Mouse (Mus musculus): ENCODE data around the gene Tspan11.

Tspan11 gene

DNA sequence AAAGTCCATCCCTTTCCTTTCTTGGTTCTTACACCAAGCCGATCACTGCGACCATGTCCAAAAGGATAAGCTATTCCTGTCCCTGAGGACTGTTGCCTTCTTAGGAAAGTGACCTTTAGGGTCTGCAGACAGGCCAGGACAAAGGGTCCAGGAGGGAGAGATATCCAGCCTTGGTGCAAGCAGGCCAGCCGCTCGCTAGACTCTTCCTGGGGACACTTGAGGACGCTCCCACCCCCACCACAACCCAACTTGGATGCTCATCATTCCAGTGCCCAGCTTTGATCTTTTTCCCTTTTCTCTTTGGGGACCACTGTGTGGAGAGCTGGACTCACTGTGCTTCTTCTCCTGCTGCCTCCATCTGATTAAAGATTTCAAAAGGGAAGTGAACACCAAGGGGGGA, 41.3 kb downstream of the Tspan11 start:
- in situ Hi-C loops (cut with MboI; ENCODE audit: low sequenced_read_pairs) = no loop called here

DNA sequence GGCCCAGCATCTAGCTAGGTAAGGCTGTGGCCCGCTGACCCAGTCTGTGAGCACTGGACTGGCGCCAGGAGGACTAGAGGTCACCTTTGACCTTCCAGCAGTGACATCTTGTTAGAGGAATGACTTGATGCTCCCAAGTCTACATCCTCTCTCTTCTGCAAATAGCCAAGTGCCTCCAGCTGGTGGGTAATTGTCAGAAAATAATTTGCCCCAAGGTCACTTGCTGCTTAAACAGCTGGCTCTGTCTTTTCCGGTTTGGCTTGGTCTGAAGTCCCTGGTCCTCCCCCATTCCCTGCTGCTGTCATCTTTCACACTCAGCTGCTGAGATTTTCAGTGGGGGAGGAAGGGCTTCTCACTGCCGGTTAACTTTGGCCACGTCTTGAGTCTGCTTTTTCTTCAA, 45.3 kb downstream of the Tspan11 start:
- in situ Hi-C loops (cut with MboI; ENCODE audit: low sequenced_read_pairs) = no loop called here

- in situ Hi-C loops (cut with MboI; ENCODE audit: low sequenced_read_pairs) = no loop called here
Observed at GRCm38 (mm10) chr6:127933841-127934240, 46.5 kb downstream of the Tspan11 start.

GRCm38 (mm10) chr6:127935105-127935504, 47.7 kb downstream of the Tspan11 start:
- in situ Hi-C loops (cut with MboI; ENCODE audit: low sequenced_read_pairs) = no loop called here

DNA sequence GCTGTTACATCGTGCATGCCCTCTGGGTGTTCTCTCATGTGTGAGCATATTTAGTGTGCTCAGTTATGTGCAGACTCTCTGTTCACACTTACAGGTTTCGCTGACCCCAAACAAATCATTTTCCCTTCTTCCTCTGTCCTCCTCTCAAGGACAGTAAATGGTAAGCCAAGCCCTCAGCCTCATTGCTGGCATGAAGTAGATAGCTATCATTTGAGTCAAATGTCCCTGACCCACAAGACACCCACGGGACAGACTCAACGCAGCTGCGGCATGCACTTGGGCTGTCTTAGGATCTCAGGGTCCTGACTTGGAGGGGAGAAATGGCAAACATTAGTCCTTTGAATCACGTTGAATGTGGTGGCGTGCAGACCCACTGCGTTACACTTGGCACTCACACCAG, 55.0 kb downstream of the Tspan11 start:
- in situ Hi-C loops (cut with MboI; ENCODE audit: low sequenced_read_pairs) = no loop called here

- in situ Hi-C loops (cut with MboI; ENCODE audit: low sequenced_read_pairs) = no loop called here
Observed at GRCm38 (mm10) chr6:127945725-127946124, 58.3 kb downstream of the Tspan11 start.

GRCm38 (mm10) chr6:127948656-127949055, 61.3 kb downstream of the Tspan11 start:
- in situ Hi-C loops (cut with MboI; ENCODE audit: low sequenced_read_pairs) = no loop called here

- in situ Hi-C loops (cut with MboI; ENCODE audit: low sequenced_read_pairs) = no loop called here
Observed at GRCm38 (mm10) chr6:127949885-127950284, 62.5 kb downstream of the Tspan11 start.

GRCm38 (mm10) chr6:127953071-127953470, 65.7 kb downstream of the Tspan11 start:
- in situ Hi-C loops (cut with MboI; ENCODE audit: low sequenced_read_pairs) = no loop called here

DNA sequence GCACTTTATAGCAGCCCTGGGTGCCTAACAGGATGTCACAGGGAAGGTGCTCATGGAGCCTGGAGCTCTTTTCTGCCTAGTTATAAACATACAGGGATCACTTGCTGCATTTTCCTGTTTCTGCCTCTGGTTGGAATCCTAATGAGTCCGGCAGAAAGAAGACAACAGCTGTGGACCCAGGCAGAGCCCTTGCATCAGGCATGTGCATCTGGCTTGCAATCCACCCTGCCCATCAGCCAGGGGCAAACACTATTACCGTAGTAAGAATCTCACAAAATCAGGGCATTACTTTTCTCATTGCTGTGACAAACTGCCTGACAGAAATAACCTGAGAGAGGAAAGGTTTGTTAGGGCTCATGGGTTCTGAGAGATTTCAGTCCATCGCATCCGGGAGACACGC, 68.8 kb downstream of the Tspan11 start:
- in situ Hi-C loops (cut with MboI; ENCODE audit: low sequenced_read_pairs) = no loop called here

DNA sequence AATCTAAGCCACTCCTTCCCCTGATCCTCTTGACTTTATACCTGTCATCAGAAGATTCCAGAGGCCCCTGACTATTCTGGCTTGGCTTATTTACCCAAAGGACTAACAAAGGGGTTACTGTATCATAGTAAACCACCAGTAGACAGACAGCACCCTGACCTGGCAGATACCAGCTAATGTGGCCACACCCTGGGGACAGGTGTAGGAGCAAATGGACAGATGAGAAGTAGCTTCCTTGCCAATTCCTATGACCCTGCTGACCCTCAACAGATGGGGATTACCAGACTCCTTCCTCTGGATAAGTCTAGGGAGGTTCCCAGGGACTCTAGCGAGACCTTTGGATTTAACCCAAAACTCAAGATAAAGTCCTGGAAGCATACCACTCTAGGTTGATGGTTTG, 72.8 kb downstream of the Tspan11 start:
- in situ Hi-C loops (cut with MboI; ENCODE audit: low sequenced_read_pairs) = no loop called here

DNA sequence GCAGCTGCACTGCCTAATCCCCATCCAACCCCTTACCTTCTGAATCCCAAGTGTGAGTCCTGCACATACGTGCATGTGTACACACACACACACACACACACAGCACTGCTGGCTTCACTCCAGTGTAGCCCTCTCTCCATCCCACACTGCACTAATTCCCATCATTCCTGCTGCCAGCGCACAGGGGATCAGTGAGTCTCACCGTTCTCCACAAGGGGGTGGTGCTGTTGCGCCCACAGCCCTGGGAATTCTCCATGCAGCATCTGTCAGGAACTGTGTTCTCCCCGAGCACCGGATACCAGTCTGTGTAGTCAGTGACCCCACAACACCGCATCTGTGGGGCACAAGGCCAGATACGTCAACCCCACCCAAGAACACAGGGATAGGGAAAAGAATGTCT, 78.1 kb downstream of the Tspan11 start:
- in situ Hi-C loops (cut with MboI; ENCODE audit: low sequenced_read_pairs) = no loop called here

DNA sequence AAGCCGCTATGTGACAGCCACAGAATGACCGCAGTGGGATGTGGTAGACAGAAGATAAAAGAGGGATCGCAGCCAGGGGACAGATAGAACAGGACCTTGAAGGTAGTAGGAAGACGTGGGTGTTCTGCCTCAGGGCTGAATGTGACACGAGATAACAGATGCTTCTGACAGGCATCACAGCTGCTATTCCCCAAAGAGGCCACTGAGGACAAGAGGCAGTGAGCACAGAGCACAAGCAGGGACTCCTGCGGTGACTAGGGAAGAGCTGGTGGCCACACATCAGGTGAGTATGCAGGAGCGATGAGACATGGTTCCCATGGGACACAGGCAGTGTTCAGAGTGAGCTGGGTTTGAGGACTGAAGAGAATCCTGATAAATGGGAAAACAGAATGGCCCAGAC, 82.3 kb downstream of the Tspan11 start:
- in situ Hi-C loops (cut with MboI; ENCODE audit: low sequenced_read_pairs) = no loop called here

DNA sequence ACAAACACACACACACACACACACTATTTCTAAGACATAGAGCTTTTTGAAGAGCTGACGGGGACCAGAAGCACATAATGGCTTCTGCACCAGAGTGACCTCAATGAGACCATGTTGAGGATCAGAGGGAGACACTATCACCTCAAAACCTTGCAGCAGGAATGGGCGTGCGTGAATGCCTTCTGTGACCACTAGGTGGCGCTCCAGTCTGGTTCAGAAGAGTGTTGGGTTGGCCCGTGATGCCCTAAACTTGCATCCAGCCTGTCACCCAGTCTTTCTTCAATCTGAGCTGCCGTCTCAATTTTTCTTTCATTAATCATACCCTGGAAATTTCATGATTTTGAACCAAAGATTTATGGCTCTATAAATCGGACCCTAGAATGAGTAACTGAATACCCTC, 82.7 kb downstream of the Tspan11 start:
- in situ Hi-C loops (cut with MboI; ENCODE audit: low sequenced_read_pairs) = no loop called here

DNA sequence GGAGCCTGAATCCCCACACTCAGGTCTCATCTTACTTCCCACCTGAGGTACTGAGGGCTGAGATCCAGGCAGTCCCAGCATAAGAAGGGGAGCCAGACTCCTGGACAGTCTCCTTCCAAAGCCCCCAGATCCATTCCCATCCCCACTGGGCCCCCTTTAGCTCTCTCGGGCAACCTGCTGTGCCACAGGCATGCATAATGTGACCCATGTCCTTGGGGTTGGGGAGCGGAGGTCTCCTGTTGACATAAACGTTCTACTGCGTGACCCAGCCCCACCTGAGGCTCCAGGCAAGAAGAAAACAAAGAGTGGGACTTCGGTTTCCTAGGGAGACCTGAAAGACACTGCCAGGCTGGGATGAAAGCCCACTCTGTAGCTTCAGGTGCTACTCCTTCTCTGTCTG, 83.5 kb downstream of the Tspan11 start:
- in situ Hi-C loops (cut with MboI; ENCODE audit: low sequenced_read_pairs) = no loop called here

- in situ Hi-C loops (cut with MboI; ENCODE audit: low sequenced_read_pairs) = no loop called here
Observed at GRCm38 (mm10) chr6:127971931-127972330, 84.5 kb downstream of the Tspan11 start.

DNA sequence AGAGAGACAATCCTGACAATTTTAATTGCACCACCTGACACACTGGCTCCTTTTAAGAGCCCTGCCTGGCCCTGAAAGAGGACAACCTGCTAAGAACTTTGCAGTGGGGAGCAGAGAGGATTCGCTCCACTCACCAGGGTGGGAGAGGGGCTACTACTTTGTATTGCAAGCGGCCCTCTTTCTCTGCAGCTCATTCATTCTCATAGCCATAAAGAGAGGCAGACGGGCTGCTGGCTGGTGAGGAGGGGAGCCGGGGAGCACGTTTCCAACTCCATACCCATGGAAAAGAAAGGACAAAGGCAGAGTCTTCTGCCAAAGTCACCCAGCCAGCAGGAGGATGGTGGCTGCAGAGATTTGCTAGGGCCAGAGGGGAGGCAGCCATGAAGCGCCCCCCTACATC, 86.2 kb downstream of the Tspan11 start:
- in situ Hi-C loops (cut with MboI; ENCODE audit: low sequenced_read_pairs) = no loop called here

DNA sequence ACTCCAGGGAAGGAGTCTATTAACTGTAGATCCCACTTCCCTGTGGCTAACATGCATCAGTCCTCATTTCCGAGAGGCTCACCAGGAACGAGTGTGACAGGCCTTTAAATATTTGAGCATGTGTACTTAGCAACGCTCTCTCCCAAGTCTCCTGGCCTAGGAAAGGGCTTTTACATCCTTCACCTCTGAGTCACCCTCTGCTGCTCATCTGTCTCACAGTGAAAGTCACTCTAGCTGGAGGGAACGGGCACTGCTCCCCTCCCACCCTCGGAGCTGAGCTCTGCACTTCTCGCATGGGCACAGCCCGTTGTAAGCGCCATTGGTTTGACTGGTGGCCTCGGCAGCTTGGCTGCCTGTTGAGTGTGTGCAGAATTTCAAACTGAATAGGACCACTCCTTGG, 86.6 kb downstream of the Tspan11 start:
- in situ Hi-C loops (cut with MboI; ENCODE audit: low sequenced_read_pairs) = no loop called here

- in situ Hi-C loops (cut with MboI; ENCODE audit: low sequenced_read_pairs) = no loop called here
Observed at GRCm38 (mm10) chr6:127976695-127977094, 89.3 kb downstream of the Tspan11 start.

- in situ Hi-C loops (cut with MboI; ENCODE audit: low sequenced_read_pairs) = no loop called here
Observed at GRCm38 (mm10) chr6:127978941-127979340, 91.6 kb downstream of the Tspan11 start.

DNA sequence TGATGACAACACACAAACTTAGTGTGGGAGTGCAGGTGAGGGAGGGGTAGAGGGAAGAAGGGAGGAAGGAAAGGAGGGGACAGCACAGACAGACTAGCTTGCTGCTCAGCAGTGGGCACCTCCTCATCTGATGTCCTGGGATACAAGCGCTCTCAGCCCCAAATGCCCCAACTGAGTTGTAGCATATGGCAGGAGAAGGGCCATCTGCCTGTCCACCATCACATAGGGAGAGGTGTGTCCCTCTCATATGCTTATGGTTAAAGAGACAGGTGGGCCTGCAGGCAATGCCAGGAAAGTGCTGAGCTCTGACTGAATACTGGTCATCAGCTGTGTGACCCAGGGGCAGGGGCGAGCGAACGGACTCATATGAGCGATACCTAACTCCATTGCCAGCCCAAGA, 92.4 kb downstream of the Tspan11 start:
- in situ Hi-C loops (cut with MboI; ENCODE audit: low sequenced_read_pairs) = no loop called here

GRCm38 (mm10) chr6:127980381-127981045, 93.1 kb downstream of the Tspan11 start:
- in situ Hi-C loops (cut with MboI; ENCODE audit: low sequenced_read_pairs) = no loop called here

DNA sequence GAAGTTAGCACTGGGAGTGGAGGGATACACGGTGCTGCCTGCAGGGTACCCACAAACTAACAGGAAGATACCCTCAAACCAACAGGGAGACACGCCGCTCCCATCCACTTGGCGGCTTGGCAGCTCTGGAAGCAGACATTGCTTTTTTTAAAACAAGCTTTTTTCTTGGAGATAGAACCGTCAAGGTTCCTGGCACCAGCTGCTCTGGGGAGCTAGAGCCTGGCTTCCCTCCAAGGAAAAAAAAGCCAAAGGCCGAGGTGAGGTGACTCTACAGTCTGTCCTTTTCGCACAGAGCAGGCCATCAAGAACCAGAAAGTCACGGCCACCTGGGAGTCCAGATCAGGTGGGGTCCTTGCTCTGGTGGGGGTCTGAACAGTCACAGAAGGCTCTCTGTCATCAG, 93.8 kb downstream of the Tspan11 start:
- in situ Hi-C loops (cut with MboI; ENCODE audit: low sequenced_read_pairs) = no loop called here

Measured in CH12F3 (cell line).